Mouse (Mus musculus): ENCODE measurements around the gene Lrba.

- TF ChIP-seq MAX (IDR thresholded peaks at IDR 0.05; ENCODE audit: low read depth): no peak
- TF ChIP-seq POLR2A (IDR thresholded peaks at IDR 0.05; ENCODE audit: insufficient read length, low read depth): no peak
- TF ChIP-seq MYOD1 (IDR thresholded peaks at IDR 0.05; ENCODE audit: control insufficient read depth in 1 of 3, insufficient read length in 2 of 3, low read depth in 2 of 3): no peak
- no peak for TF ChIP-seq MYOG (IDR thresholded peaks at IDR 0.05; ENCODE audit: control insufficient read depth in 1 of 3, insufficient read depth in 1 of 3, insufficient read length in 2 of 3, low read depth in 2 of 3)
Observed at GRCm38 (mm10) chr3:86423828-86424227, 199.3 kb downstream of the Lrba start.
